Mouse (Mus musculus) brown adipose tissue, adult 24 weeks (tissue): ENCODE results near the gene Cox8c. TPM values are rescaled to one million over a fixed set of nuclear protein-coding genes. Genes with fewer than 3 reads are reported as not detected.

Source experiments
- H3K27ac ChIP-seq: fragments of 200-500 bp; replicated peaks from 2 replicates; pipeline ENCODE4 v1.5.1; 2012; ENCODE audit warnings: low read depth, mild to moderate bottlenecking, low read length
- H3K4me1 ChIP-seq: fragments of 200-500 bp; 2 replicates; pipeline ENCODE4 v1.6.1; 2012; ENCODE audit warnings: low read length, mixed read lengths; ENCODE audit not compliant: control insufficient read depth, insufficient read depth, insufficient read length
- H3K4me3 ChIP-seq: fragments of 200-500 bp; 2 replicates; pipeline ENCODE4 v1.5.1; 2012; ENCODE audit warnings: low read depth, mild to moderate bottlenecking, low read length, moderate library complexity; ENCODE audit not compliant: insufficient read depth
- polyA plus RNA-seq: library from polyadenylated mRNA; stranded (reverse); fragments of >200 nt; gene quantifications from 2 replicates; pipeline ENCODE4 v1.2.4, GENCODE M21; 2012; ENCODE audit not compliant: missing spikeins, insufficient read depth, insufficient read length

The Cox8c gene
- polyA plus RNA-seq = not detected in 2 replicates

DNA sequence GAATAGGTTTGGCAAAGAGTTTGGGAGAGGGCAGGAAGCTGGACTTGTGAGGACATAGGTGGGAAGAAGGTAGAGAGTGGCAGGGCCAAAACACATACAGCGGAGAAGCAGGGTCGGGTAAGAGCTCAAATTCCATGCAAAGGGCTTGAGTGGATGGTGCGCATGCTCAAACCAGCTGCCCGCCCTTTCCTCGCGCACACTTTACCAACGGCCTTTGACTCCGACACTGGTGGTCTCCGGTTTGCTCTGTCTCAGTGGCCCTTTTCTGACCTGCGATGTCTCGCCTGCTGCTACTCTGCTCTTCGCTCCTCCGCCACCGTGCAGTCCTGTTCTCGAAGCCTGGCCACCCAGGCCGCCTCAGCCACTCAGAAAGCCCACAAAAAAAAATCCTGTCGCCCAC, at the start of gene Cox8c:
TSS of gene Cox8c (plus strand) at position 226 of the 400 bp plus-strand sequence.
- no peaks in the 10 kb centered on the region for H3K4me1 ChIP-seq
- no peak within 1 kb of the TSS for H3K4me3 ChIP-seq
- H3K27ac ChIP-seq = no peak within 1 kb of the TSS

DNA sequence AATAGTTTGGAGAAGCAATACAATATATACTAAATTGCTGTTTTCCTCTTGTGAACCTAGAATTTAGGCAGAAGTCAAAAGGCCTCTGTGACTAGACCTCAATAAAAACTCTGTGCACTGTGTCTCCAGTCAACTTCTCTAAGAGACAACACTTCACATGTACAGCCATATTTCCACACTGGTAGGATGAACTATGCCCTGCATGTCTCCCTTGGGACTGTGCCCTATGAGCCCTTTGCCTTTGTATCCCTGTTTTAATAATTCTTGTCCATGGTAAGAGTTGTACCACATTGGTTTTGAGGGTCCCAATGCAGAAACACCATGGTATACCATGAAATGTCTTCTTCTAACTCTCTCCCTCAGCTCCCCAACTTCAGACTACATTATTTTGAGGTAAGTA, 38.3 kb upstream of the Cox8c start:
- Histone ChIP-seq H3K27ac (no peak overlapping the region; the same call in 1 of the 2 replicates), H3K4me3 (no peak overlapping the region), H3K4me1 (no peaks in the 10 kb centered on the region; the same call in 1 of the 2 replicates)

DNA sequence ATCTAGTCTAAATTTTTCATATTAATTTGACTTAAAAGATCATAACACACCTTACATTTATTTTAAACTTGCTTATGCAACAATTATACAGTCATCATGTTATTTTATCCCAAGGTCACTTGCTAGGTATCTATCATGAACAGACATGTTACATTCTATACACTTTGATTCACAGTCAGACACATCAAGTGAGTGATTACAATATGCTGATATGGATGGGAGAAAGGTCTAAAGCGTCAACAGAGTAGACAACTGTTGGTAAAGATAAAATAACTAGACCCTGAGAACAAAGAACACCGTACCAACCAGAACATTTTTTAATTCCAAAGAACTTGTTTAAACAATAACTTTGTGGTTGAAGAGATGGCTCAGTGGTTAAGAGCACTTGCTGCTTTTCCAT, 29.3 kb upstream of the Cox8c start:
- no peak overlapping the region for H3K4me3 ChIP-seq

DNA sequence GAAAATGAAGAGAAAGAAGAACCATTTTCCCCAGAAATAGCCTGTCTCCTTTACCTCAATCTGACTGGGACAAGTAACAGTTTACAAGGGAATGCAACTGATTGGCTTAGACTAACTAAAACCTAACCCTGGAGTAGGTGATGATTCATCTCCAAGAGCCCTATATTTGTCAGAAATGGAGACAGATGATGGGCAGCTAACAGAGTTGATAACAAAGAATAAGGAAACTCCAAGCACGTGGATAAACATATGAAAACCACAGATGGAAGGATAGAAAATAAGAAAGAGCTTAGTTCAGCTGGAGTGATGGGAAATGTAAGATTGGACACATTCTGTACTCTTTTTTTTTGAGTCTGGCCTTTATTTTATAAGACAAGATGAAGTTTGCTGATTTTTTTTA, 28.6 kb upstream of the Cox8c start:
- H3K27ac ChIP-seq = no peak overlapping the region
- no peaks in the 10 kb centered on the region for H3K4me1 ChIP-seq
- H3K4me3 ChIP-seq = no peak overlapping the region

More for the DNA sequence above, 29.3 kb upstream of the Cox8c start:
- H3K4me1 ChIP-seq = no peaks in the 10 kb centered on the region
- no peak overlapping the region for H3K27ac ChIP-seq

DNA sequence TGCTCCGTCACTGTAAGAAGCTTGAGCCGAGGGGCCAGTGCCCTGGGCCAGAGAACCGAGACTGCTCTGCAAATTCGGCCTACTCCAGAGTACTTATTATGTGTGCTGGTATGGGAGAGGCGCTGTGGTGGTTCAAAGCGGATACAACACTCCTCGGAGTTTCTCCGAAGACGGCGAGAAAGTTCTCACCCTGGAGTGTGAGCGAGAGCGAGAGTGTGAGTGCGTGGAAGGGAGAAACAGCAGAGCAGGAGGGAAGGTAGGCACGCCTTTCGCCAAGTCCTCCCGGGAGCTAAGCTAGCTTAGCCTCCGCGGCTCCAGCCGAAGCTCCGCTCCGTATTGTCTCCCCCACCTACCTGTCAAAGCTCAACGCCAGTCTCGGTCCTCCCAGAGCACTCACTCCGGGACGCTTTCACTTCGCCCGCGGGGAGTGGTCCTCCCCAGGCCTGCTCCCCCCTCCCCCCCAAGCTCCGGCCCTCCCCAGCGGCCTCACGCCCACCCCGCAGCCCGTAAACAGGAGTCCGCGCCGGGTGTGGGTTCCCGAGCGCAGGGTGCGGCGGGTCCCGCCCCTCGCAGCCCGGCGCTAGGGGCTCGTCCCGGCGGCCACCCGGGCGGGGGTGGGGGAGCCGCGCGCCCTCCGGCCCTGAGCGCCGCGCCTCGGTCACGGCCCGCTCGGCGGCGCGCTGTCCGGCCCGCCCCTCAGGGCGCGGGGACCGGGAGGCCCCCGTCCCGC, 21.6 kb upstream of the Cox8c start:
- Histone ChIP-seq H3K4me3 (peak overlapping the region; percentile 67), H3K27ac (peak overlapping the region; percentile 77), H3K4me1 (no peaks in the 10 kb centered on the region)

DNA sequence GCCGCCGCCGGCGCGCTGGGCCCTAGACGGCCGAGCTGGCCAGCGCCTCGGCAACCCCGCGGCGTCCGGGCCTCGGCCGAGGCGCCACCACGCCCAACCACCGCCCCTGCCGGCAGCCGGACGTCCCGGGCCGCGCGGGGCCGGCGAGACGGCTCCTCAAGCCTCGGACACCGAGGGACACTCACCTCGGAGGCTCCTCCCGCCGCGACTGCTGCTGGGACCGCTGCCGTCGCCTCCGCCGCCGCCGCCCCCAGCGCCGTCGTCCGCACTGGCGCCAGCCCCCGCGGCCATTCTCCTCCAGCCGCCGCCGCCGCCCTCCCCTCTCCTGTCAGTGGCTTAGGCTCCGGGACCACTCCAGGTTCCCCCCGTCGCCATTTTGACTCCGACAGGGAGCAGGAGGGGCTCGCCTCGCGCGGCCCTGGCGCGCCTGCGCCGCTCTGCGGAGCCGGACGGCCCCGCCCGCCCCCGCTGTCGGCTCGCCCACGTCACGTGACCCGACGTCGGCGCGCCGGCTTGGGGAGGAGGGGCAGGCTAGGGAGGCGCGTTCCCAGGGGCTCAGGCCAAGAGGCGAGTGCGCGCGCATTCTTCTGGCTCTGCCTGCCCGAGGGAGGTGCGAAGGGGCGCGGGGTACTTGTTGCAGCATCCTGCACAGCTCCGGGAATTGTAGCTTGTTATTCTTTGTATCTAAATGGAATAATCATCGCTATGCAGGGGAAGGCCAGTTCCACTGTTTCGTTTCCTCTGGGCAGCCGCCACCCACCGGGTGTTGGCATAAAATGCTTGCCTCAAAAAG, 20.9 kb upstream of the Cox8c start, which contains the start of gene Btbd7:
TSS of gene Btbd7 (minus strand) at position 441 of the 793 bp plus-strand sequence.
- peak within 1 kb of the TSS; percentile 77 for H3K27ac ChIP-seq
- H3K4me1 ChIP-seq = no peaks in the 10 kb centered on the region
- H3K4me3 ChIP-seq = peak within 1 kb of the TSS; percentile 75

DNA sequence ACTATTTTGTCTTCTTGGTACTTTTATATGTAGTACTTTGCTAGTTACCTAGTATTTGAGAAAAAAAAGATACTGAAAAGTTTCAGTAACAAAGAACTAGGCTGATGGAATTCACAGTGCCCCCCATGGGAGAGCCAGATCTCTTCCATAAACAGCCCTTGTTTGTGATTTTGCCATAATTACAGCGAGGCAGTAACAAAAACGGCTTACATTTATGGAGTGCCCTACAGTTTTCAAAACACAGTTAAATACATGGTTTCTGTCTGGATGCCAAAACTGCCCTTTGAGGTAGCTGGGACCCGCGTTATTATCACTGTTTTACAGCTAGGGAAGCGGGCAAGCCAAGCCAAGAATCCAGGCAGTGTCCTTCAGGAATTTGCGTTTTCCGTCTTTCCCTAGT, 20.2 kb upstream of the Cox8c start:
- Histone ChIP-seq H3K27ac (peak overlapping the region; percentile 42), H3K4me3 (peak overlapping the region; percentile 75), H3K4me1 (no peaks in the 10 kb centered on the region)

DNA sequence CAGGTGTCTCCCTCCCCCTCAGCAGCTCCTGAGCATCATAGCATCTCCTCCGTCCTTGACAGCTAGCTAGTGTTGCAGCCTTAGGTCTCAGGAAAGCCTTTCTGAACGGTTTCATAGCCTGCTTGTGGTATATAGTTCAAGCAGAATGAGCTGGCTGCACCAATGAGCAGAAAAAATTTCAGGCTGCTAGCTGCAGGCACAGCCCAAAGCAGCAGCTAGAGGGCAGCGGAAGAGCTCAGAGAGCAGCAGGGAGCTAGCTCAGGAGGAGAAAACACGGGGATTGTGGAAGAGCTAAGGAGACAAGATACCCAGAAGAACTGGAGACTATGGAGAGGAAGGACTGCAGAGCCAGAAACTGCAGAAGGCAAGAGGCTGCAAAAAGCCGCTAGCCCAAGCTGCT, 13.4 kb upstream of the Cox8c start:
- H3K27ac ChIP-seq = no peak overlapping the region
- H3K4me3 ChIP-seq = no peak overlapping the region
- no peaks in the 10 kb centered on the region for H3K4me1 ChIP-seq

DNA sequence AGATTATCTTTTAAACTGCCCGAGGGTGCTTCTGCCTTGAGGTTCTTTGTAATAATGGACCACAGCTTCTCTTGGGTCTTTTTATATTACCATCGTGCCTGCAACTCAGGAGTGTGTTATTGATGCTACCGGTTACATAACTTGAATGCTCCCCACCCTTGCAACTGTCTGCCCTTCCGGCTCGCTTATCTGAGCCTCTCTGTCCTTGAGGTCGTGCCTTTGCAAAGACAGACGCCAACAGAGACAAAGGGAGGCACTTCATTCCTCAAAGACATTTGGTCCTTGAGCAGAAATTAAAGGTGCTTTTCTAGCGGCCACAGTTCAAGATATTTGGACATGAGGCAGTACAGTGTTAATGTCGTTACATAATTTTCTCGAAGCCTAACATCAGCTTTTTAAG, 11.8 kb upstream of the Cox8c start:
- no peak overlapping the region for H3K4me3 ChIP-seq
- H3K4me1 ChIP-seq = no peaks in the 10 kb centered on the region
- H3K27ac ChIP-seq = no peak overlapping the region

DNA sequence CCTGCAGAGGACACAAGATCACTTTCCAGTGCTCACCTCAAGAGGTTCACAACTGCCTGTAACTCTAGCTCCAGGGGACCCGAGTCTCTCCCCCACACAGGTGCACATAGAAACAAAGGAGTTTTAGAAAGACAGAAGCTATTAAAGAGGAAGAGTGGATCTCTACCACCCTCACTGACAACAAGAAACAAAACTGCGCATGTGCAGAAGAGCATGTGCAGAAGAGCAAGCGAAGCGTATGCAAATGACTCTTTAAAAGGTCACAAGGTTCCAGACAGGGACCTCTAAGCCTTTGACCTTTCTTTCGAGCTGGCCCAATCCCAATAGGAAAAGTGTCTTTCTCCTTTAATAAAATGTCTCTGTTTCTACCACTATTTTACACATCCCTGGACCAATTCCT, 10.5 kb upstream of the Cox8c start:
- Histone ChIP-seq H3K27ac (no peak overlapping the region), H3K4me3 (no peak overlapping the region), H3K4me1 (no peaks in the 10 kb centered on the region)

DNA sequence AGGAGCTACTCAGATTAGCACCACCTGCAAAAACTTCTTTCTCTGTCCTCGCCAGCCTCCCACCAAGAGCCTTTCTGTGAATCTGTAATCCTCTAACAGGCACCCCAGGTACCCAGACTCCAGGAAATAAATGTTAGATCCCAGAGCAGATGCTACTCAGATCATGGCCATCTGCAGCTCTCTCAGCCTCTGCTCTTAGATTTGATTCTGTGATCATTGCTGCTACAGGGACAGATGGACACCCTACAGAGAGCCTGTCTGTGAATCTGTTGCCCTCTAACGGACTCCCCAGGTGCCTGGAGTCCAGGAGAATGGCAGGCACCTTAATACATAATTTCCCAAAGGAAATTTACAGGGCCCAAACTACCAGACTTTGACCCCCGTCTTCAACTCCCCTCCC, 9.1 kb downstream of the Cox8c start:
- H3K4me1 ChIP-seq = no peaks in the 10 kb centered on the region
- no peak overlapping the region for H3K4me3 ChIP-seq
- H3K27ac ChIP-seq = no peak overlapping the region

DNA sequence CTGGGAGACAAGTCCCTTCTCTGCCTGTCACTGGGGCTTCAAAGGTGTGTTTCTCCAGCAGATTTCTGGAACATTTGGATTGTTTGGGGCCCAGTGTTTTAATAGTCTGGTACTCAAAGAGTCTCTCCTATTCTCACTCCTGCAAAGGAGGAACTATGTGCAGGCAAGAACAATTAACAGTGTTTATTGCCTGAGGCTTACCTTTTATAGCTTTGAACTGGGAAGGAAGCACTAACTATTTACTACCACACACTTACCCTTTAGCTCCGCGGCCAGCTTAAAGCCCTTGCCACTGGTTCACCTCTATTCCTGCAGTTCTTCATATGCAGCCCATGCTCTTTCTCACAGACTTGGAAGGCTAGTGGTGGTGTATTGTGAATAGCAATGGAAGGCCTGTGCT, 17.0 kb downstream of the Cox8c start:
- H3K4me3 ChIP-seq = no peak overlapping the region
- H3K27ac ChIP-seq = no peak overlapping the region
- no peaks in the 10 kb centered on the region for H3K4me1 ChIP-seq

DNA sequence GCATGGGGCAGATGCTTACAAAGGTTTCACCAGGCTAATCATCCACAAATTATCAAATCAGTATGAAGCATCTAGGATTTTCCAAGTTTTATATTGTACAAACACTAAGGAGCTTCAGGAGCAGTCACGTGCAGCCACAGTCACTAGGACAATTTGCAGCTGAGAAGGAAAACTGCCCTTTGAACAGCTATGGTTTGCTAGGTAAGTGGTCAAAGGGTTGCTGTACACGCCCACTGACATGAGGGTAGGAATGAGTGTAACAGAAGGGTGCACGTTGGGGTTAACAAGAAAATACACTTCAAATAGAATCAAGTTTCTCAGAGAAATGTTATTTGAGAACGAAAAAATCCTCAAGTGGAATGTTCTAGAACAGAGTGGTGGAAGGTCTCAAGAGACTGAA, 30.6 kb downstream of the Cox8c start:
- no peaks in the 10 kb centered on the region for H3K4me1 ChIP-seq
- H3K4me3 ChIP-seq = no peak overlapping the region
- H3K27ac ChIP-seq = no peak overlapping the region

DNA sequence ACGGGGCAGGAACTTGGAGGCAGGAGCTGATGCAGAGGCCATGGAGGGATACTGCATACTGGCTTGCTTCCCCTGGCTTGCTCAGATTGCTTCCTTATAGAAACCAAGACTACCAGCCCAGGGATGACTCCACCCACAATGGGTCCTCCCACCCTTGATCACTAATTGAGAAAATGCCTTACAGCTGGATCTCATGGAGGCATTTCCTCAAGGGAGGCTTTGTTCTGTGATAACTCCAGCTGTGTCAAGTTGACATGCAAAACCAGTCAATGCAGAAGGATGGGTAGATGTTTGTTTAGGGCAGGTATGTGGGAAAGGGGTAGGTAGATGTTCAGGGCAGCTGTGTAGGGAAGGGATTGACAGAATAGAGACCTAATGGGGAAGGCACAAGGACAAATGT, 31.2 kb downstream of the Cox8c start:
- H3K27ac ChIP-seq = no peak overlapping the region
- no peak overlapping the region for H3K4me3 ChIP-seq
- no peaks in the 10 kb centered on the region for H3K4me1 ChIP-seq

DNA sequence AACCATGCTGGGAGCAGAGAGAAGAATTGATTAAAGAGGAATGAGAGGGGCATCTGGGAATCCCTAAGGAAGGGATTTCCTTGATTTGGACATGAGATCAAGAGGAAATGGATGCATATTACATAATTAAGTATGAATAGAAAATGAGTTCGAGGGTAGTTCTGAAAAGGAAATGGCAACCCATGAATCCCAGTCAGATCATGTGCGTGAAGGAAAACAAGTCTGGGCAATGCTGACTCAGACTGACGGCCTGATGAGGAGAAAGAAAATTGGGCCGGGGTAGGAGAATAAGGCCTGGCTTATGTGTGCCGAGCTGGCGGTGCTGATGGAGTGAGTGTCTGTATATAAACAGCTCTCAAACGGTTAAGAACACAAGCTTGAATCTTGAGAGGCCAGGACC, 31.7 kb downstream of the Cox8c start:
- Histone ChIP-seq H3K4me1 (no peaks in the 10 kb centered on the region), H3K27ac (no peak overlapping the region), H3K4me3 (no peak overlapping the region)

DNA sequence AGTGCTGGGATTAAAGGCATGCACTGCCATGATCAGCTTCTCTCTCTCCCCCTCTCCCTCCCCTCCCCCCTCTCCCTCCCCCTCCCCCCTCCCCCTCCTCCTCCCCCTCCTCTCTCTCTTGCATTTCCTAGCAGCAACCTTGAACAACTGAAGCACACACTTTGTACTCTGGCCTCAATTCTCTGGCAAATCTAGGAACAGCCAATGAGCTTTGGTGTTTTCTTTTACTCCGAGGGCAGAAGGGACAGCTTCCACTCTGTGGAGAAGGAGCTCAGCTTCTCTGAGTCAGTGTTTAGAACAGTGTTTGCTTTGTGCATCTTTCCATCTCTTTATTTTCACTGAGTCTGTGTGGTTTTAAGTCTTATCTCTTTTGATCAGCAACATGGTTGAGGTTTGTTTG, 36.8 kb downstream of the Cox8c start:
- H3K4me3 ChIP-seq = no peak overlapping the region
- no peaks in the 10 kb centered on the region for H3K4me1 ChIP-seq
- H3K27ac ChIP-seq = no peak overlapping the region
